Mouse (Mus musculus): Measurements from ENCODE around the gene Trank1. TPM values are rescaled to one million over a fixed set of nuclear protein-coding genes. Genes with fewer than 3 reads are reported as not detected.

Trank1 gene
- polyA plus RNA-seq, 1 experiment from 2014 or later, result 0.08 TPM

- 80% methylated on average over 9 of the region's 9 CpGs for WGBS
- Histone ChIP-seq H3K4me3 (no peak overlapping the region), H3K27ac (no peak overlapping the region), H3K4me1 (no peaks in the 10 kb centered on the region), H3K9me3 (no peaks in the 10 kb centered on the region), H3K27me3 (ENCODE audit: insufficient read depth, poor library complexity, severe bottlenecking) (peaks cover 5% of the 10 kb centered on the region; the same call in 1 of the 2 replicates), H3K36me3 (no peaks in the 10 kb centered on the region)
- DNase-seq (ENCODE audit: low spot score), result no peak
Observed at GRCm38 (mm10) chr9:111390016-111390415, 78.5 kb downstream of the Trank1 start.

GRCm38 (mm10) chr9:111391036-111391435 is 79.5 kb downstream of the Trank1 start:
- peaks cover 5% of the 10 kb centered on the region; the same call in 1 of the 2 replicates for H3K27me3 ChIP-seq (ENCODE audit: insufficient read depth, poor library complexity, severe bottlenecking)
- 75% methylated on average over 8 of the region's 8 CpGs for WGBS
- H3K4me3 ChIP-seq, result no peak overlapping the region
- H3K4me1 ChIP-seq, result no peaks in the 10 kb centered on the region
- H3K27ac ChIP-seq, result no peak overlapping the region
- DNase-seq (ENCODE audit: low spot score), result peak; percentile 62
- no peaks in the 10 kb centered on the region for H3K9me3 ChIP-seq
- H3K36me3 ChIP-seq, result no peaks in the 10 kb centered on the region

- Histone ChIP-seq H3K36me3 (no peaks in the 10 kb centered on the region), H3K4me3 (no peak overlapping the region), H3K4me1 (no peaks in the 10 kb centered on the region), H3K9me3 (no peaks in the 10 kb centered on the region), H3K27ac (no peak overlapping the region), H3K27me3 (ENCODE audit: insufficient read depth, poor library complexity, severe bottlenecking) (peaks cover 5% of the 10 kb centered on the region; the same call in 1 of the 2 replicates)
- 80% methylated on average over 18 of the region's 18 CpGs for WGBS
- DNase-seq (ENCODE audit: low spot score), result peak; percentile 71
Observed at GRCm38 (mm10) chr9:111391926-111392442, 80.4 kb downstream of the Trank1 start.

DNA sequence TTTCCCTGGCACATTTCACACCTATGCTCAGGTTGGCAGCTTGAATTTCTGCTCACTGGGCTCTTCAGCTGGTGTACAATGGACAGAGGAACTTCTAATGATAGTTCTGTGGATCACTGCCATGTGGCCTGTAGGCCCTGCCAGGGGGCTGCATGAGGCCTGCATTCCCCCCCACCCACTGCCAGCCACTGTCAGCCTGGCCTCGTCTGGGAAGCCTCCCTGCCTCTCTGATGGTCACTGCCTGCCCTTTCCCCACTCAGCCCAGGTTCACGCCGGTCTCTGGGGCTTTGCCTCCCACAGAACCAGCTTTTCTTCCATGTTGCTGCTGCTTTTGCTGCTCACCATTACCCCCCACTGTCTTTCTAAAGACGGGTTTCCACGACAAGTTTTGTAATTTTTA is 83.7 kb downstream of the Trank1 start:
- Histone ChIP-seq H3K9me3 (no peaks in the 10 kb centered on the region), H3K4me3 (no peak overlapping the region), H3K27me3 (ENCODE audit: insufficient read depth, poor library complexity, severe bottlenecking) (peaks cover 5% of the 10 kb centered on the region; the same call in 1 of the 2 replicates), H3K4me1 (no peaks in the 10 kb centered on the region), H3K36me3 (no peaks in the 10 kb centered on the region), H3K27ac (no peak overlapping the region)
- peak; percentile 22 for DNase-seq (ENCODE audit: low spot score)
- WGBS, result 67% methylated on average over 5 of the region's 5 CpGs

DNA sequence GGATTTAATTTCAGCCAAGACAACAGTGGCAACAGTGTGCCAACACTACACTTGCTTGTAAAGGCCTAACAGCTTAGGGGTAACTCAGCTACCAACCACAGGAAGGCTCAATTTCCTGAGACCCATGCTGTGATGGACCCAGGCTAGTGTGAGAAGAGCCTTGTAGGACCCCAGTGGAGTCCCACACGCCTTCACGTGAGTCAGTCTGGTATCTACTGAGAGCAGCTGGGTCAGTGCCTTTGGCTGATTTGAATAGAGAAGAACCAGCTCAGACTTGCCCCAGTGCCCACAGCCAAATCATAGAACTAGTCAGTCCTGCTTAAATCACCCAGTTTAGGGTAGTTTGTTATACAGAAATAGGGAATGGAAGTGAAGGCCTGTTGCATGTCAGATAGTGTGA is 86.5 kb downstream of the Trank1 start:
- DNase-seq (ENCODE audit: low spot score), result no peak
- Histone ChIP-seq H3K4me1 (no peaks in the 10 kb centered on the region), H3K36me3 (no peaks in the 10 kb centered on the region), H3K4me3 (no peak overlapping the region), H3K27me3 (ENCODE audit: insufficient read depth, poor library complexity, severe bottlenecking) (no peaks in the 10 kb centered on the region), H3K27ac (no peak overlapping the region), H3K9me3 (no peaks in the 10 kb centered on the region)
- WGBS, result 75% methylated on average over 2 of the region's 2 CpGs

DNA sequence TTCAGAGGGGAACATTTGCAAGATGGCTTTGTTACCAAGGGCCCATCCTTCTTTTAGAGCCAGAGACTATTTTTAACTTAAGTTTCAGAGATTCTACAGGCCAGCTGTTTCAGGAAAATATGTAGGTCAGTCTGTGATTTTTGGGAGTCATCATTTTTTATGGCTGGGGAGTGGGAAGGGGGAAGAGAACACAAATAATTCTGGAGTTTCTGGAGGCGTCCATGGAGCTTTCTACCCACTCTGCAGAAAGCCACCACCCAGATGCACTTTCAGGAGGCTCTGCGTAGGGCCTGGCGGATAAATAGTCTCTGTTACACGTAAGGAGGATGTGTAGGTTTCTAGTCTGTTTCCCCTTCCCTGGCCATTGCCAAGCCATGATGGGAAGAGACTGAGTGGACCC is 88.5 kb downstream of the Trank1 start:
- 83% methylated on average over 4 of the region's 4 CpGs for WGBS

GRCm38 (mm10) chr9:111403159-111403558 is 91.6 kb downstream of the Trank1 start:
- 89% methylated on average over 4 of the region's 4 CpGs for WGBS

More for the DNA sequence above, 88.5 kb downstream of the Trank1 start:
- no peak for DNase-seq (ENCODE audit: low spot score)
- Histone ChIP-seq H3K9me3 (no peaks in the 10 kb centered on the region), H3K27ac (no peak overlapping the region), H3K27me3 (ENCODE audit: insufficient read depth, poor library complexity, severe bottlenecking) (no peaks in the 10 kb centered on the region), H3K4me3 (no peak overlapping the region), H3K4me1 (no peaks in the 10 kb centered on the region), H3K36me3 (no peaks in the 10 kb centered on the region)

DNA sequence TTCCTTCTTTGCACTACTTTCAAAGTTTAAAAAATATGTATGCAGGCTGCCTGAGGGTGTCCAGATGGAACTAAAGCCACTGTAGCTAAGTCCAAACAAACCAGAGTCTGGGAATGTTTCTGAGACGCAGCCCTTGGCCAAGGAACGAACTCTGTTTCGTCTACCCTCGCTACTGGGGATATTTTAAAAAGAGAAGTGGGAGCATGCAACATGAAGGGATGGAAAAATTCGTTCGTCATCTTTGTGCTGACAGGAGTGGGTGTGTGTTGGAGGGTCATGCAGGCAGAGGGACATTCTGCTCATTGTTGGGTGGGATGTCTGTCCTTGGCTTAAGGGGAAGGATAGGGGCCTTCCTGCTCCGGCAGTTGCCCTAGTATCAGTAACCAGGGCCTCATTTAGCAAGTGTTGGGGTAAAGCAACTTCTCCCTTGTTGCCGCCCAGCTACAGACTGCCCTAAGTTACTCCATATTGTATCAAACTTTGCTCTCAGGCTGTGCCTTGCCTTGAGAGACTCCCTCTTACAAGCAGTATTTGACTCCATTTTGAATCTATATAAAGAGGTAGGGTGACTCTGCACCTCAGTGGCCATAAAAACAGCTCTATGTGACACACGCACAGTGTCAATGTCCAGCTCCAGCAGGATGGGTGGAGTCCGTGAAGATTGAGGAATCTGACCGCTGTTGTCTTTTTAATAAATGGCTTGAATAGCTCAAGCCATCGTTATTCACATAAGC is 93.0 kb downstream of the Trank1 start:
- Histone ChIP-seq H3K36me3 (no peaks in the 10 kb centered on the region), H3K9me3 (no peaks in the 10 kb centered on the region), H3K27me3 (ENCODE audit: insufficient read depth, poor library complexity, severe bottlenecking) (no peaks in the 10 kb centered on the region), H3K4me1 (no peaks in the 10 kb centered on the region), H3K27ac (no peak overlapping the region), H3K4me3 (no peak overlapping the region)
- no peak for DNase-seq (ENCODE audit: low spot score)
- whole genome bisulfite sequencing, result 83% methylated on average over 12 of the region's 12 CpGs

More at GRCm38 (mm10) chr9:111403159-111403558, 91.6 kb downstream of the Trank1 start:
- no peaks in the 10 kb centered on the region for H3K27me3 ChIP-seq (ENCODE audit: insufficient read depth, poor library complexity, severe bottlenecking)
- no peak overlapping the region for H3K4me3 ChIP-seq
- no peaks in the 10 kb centered on the region for H3K9me3 ChIP-seq
- H3K27ac ChIP-seq, result no peak overlapping the region
- H3K4me1 ChIP-seq, result no peaks in the 10 kb centered on the region
- H3K36me3 ChIP-seq, result no peaks in the 10 kb centered on the region
- no peak for DNase-seq (ENCODE audit: low spot score)

GRCm38 (mm10) chr9:111405080-111405428 is 93.5 kb downstream of the Trank1 start:
- H3K27ac ChIP-seq, result no peak overlapping the region
- no peaks in the 10 kb centered on the region for H3K4me1 ChIP-seq
- H3K36me3 ChIP-seq, result no peaks in the 10 kb centered on the region
- no peaks in the 10 kb centered on the region for H3K9me3 ChIP-seq
- H3K4me3 ChIP-seq, result no peak overlapping the region
- H3K27me3 ChIP-seq (ENCODE audit: insufficient read depth, poor library complexity, severe bottlenecking), result no peaks in the 10 kb centered on the region
- WGBS, result 85% methylated on average over 6 of the region's 6 CpGs
- no peak for DNase-seq (ENCODE audit: low spot score)

DNA sequence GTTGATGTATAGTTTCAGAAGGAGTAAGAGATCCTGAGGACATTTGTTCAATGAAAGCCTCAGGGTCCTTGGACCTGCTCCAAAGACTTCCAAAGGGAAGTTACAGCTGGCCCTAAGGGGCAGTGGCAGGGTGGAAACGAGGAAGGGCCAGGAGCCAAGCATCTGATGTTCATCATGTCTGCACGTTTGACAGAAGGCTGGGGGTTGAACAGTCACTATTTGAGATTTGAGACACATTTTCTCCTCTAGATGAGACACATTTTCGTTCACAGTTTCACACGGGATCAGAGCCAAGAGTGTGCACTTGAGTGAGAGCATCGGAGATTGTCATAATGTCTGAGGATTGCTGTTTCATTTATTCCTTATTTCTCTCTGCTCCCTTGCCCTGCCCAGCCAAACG is 96.5 kb downstream of the Trank1 start:
- 76% methylated on average over 6 of the region's 6 CpGs for WGBS
- Histone ChIP-seq H3K36me3 (no peaks in the 10 kb centered on the region), H3K9me3 (no peaks in the 10 kb centered on the region), H3K27ac (no peak overlapping the region), H3K4me1 (no peaks in the 10 kb centered on the region), H3K4me3 (no peak overlapping the region), H3K27me3 (ENCODE audit: insufficient read depth, poor library complexity, severe bottlenecking) (no peaks in the 10 kb centered on the region)
- no peak for DNase-seq (ENCODE audit: low spot score)

- no peaks in the 10 kb centered on the region for H3K36me3 ChIP-seq
- H3K27me3 ChIP-seq (ENCODE audit: insufficient read depth, poor library complexity, severe bottlenecking), result no peaks in the 10 kb centered on the region
- no peak overlapping the region for H3K4me3 ChIP-seq
- no peak for DNase-seq (ENCODE audit: low spot score)
- 76% methylated on average over 10 of the region's 10 CpGs for WGBS
- no peak overlapping the region for H3K27ac ChIP-seq
- H3K9me3 ChIP-seq, result no peaks in the 10 kb centered on the region
- H3K4me1 ChIP-seq, result no peaks in the 10 kb centered on the region
Observed at GRCm38 (mm10) chr9:111408427-111408826, 96.9 kb downstream of the Trank1 start.

DNA sequence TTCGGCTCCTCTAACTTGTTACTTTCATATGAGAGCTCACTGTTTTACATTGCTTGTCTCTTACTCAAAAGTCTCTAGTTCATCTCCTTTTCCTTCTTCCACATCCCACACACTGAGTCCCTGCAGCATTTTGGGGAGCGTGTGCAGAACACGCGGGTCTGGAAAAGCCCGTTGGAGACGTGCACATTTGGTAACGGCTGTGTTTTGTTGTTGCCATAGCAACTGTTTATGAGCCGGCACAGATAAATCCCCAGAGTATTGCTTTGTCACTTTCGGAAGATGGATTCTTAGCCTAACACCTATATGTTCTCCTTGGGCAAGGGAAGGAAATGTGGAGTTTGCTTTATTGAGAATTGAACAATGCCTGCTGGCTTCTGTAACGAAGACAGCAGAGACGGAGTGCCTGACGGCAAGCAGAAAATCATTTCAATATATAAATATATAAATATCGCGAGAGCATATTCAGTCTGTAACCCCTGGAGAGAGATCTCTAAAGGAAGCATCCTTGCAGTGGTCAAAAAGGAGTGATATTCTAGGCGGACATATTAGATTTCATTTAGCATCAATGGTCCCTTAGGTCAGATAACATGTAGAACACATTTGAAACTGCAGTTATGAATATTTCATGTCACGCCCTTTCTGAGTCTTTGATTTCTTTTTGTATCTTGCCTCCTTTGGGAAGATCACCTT is 101.1 kb downstream of the Trank1 start:
- H3K27me3 ChIP-seq (ENCODE audit: insufficient read depth, poor library complexity, severe bottlenecking), result no peaks in the 10 kb centered on the region
- DNase-seq (ENCODE audit: low spot score), result no peak
- no peaks in the 10 kb centered on the region for H3K36me3 ChIP-seq
- WGBS, result 84% methylated on average over 16 of the region's 16 CpGs
- H3K9me3 ChIP-seq, result no peaks in the 10 kb centered on the region
- H3K27ac ChIP-seq, result no peak overlapping the region
- no peaks in the 10 kb centered on the region for H3K4me1 ChIP-seq
- H3K4me3 ChIP-seq, result no peak overlapping the region

- Histone ChIP-seq H3K9me3 (no peaks in the 10 kb centered on the region), H3K36me3 (no peaks in the 10 kb centered on the region), H3K4me3 (no peak overlapping the region), H3K4me1 (no peaks in the 10 kb centered on the region), H3K27ac (no peak overlapping the region), H3K27me3 (ENCODE audit: insufficient read depth, poor library complexity, severe bottlenecking) (no peaks in the 10 kb centered on the region)
- DNase-seq (ENCODE audit: low spot score), result no peak
- 55% methylated on average over 2 of the region's 2 CpGs for WGBS
Observed at GRCm38 (mm10) chr9:111421862-111422261, 110.3 kb downstream of the Trank1 start.

Measured in heart, embryonic 10.5 days (tissue).